Mouse (Mus musculus): ENCODE results near the gene Cep164.
A peak's percentile ranks its signal among the peaks of the same experiment; 100 is the strongest.
"Not testable (repeated sequence)": the region's sequence is repeated elsewhere in the genome, so short reads cannot be mapped to it uniquely, and the experiment has no call there.

Cep164 gene

GRCm38 (mm10) chr9:45828291-45828963 lies at the start of gene Cep164:
Gene Cep164 (minus strand): TSS chr9:45828691.
- peak; percentile 37 for DNase-seq (ENCODE audit: low spot score)

- DNase-seq (ENCODE audit: low spot score), result no peak
These were observed 49.4 kb upstream of the Cep164 start for GRCm38 (mm10) chr9:45877928-45878327.

DNA sequence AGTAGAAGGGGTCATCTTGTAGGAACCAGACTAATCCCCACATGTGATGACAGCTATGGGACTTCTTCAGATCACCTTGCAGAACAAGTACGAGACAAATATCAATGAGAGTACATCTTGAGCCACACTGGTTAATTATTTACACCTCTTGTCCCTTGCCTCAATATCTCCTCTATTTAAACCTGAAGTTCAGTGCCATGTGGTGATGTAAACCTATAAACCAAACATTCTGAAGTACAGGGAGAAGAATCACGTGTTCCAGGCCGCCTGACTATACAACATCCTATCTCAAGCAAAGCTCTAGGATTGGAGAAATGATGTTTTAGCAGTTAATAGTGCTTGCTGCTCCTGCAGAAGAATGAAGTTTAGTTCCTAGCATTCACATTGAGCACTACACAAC lies 41.8 kb upstream of the Cep164 start:
- no peak for DNase-seq (ENCODE audit: low spot score)

GRCm38 (mm10) chr9:45869181-45869580 lies 40.7 kb upstream of the Cep164 start:
- no peak for DNase-seq (ENCODE audit: low spot score)

DNA sequence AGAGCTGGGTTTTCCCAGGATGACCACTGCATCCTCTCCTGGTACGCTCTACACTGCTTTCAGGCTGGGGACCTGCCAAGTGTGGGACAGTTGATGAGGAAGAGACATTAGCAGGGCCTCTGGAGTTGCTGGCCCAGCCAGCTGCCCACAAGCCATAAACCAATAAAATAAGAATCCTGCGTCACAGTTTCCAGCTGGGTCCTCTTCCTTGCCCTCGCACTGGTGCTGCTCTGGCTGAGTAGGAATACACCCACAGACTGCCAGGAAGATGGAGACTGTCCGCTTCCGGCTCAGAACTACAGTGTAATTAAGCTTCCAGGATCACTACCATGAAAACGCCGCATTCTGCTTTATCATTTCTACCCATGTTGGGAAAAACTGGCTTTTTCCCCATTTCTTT lies 33.3 kb upstream of the Cep164 start:
- DNase-seq (ENCODE audit: low spot score), result no peak

GRCm38 (mm10) chr9:45859364-45859763 lies 30.9 kb upstream of the Cep164 start:
- no peak for DNase-seq (ENCODE audit: low spot score)

DNA sequence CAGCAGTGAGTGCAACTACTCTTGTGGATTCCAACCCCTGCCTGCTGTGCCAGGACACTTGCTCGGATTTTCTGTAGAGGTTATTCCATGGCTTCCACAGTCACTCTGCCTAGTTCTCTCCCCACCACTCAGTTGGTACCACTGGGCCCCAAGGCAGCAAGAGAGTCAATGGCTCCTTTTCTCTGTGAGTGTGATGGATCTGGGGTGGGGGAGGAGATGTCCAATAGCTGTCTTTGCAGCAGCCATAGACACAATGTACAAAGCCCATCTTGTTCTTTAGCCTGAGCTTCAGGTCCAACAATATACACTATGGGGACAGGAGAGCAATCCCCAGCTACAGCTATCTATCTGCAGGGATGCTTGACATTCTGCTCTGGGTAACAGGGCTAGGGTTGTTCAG lies 25.6 kb upstream of the Cep164 start:
- DNase-seq (ENCODE audit: low spot score), result no peak

GRCm38 (mm10) chr9:45853695-45854094 lies 25.2 kb upstream of the Cep164 start:
- DNase-seq (ENCODE audit: low spot score), result no peak

- DNase-seq (ENCODE audit: low spot score), result no peak
These were observed 23.3 kb upstream of the Cep164 start for GRCm38 (mm10) chr9:45851776-45852175.

GRCm38 (mm10) chr9:45851330-45851729 lies 22.8 kb upstream of the Cep164 start:
- no peak for DNase-seq (ENCODE audit: low spot score)

- no peak for DNase-seq (ENCODE audit: low spot score)
These were observed 22.2 kb upstream of the Cep164 start for GRCm38 (mm10) chr9:45850528-45851155.

GRCm38 (mm10) chr9:45849528-45850408 lies 21.3 kb upstream of the Cep164 start:
- no peak for DNase-seq (ENCODE audit: low spot score)

DNA sequence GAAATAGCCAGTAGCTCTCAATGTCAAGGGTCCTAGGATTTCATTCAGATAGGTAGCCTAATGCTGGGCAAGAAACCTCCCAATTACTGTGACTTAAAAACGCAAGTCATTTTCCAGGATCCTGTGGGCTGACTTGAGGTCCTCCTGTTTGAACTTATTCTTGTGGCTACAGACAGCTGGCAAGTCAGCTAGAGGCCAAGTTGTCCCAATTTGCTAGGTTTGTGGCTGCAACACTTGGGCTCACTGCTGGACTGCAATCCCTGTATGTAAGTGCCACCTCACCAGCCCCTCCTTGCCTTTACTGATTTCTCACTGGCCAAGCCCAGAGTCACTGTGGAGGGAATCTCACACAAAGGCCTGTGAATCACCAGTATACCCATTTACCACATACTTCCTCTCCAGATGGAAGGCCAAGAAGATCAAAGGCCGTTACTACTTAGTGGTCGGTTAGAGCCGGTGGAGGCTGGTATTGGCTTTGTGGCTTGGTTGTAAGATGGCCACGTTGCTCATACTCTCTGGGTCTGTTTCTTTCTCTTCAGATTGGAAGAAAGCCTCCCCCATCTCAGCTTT lies 18.5 kb upstream of the Cep164 start:
- DNase-seq (ENCODE audit: low spot score), result no peak

DNA sequence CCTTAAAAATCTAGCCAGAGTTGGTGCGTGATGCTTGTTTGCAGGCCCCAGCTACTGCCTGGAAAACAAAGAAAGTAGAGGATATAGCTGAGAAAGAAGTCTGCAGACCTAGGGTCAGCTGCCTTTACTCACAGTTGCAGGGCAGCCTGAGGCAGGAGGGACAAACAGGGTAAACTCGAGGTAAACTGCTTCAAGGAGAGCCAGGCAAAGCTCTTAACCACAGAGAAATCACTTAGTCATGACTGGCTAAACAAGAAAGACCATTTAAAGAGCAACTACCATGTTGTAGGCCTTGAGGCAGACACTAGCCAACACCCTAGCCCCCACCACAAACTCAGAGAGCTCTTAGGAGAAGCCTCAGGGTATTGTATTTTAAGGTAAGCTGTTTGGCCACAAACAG lies 17.7 kb upstream of the Cep164 start:
- not testable (repeated sequence) for DNase-seq (ENCODE audit: low spot score)

DNA sequence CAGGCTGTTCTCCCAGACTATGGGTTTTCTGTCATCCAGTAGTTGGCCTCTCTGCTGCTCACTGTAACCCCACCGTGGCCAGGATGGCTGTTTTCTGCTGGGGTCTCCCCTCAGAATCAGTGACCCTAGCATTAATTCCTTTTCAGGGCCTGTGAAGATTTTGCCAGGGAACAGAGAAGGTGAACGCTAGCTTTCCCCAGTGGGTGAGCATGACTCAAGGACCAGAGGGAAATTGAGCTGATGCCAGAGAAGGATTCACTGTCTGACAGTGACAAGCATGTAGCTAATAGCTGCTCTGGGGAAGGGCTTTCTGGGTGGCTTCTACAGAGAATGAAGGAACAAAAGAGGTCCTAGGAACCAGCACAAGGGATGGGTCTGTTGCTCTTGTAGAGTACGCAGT lies 17.1 kb upstream of the Cep164 start:
- no peak for DNase-seq (ENCODE audit: low spot score)

DNA sequence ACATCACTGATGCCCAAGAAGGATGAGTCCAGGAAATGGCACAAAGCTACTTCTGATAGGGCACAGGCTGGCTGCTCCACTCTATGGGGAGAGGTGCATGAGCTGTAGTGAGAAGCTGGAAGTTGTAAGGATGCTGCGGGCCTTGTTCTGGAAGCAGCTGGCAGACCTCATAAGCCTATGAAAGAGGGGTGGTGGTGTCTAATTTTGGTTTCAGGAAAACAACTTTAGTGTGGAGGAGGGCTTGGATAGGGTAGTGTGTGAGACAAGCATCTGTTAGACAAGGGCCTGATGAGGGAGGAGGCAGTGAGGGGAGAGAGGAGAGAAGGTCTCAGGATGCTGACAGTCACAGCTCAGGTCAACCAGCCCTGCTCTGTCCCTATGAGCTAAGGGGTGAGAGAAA lies 15.3 kb upstream of the Cep164 start:
- no peak for DNase-seq (ENCODE audit: low spot score)

GRCm38 (mm10) chr9:45843007-45843406 lies 14.5 kb upstream of the Cep164 start:
- no peak for DNase-seq (ENCODE audit: low spot score)

DNA sequence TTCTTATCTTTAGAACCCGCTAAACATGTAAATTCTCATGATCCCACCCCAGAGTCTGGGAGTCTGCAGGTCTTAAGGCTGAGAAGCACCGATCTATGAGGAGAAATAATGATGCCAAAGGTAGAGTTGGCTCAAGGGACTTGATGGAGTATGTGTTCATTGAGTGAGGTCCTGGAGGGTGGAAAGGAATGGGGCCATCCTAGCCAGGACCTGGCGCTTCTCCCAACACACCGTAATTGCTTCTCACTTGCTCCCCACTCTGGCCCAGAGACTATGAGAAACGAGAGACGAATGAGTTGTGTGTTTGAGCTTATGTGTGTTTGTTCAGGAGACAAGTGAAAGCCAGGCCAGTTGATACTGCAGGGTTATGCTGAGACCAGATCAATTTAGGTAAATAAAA lies 13.0 kb upstream of the Cep164 start:
- DNase-seq (ENCODE audit: low spot score), result no peak

- DNase-seq (ENCODE audit: low spot score), result no peak
These were observed 11.8 kb upstream of the Cep164 start for GRCm38 (mm10) chr9:45840331-45840730.

DNA sequence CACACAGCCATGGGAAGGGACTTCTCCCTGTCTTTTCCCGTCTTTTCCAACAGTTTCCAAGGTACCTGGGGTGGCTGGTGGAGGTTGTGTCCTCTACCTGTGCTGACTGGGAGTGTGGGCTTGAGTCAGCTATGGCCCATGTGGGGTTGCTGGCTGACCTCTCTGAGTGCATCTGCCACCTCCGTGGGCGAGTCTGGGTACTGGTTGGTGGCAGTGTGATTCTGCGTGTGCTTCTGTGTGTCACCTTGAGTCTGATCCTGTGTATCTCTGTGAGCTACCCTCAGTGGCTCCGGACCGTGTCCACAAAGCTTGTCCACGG lies 11.4 kb upstream of the Cep164 start:
- DNase-seq (ENCODE audit: low spot score), result no peak

DNA sequence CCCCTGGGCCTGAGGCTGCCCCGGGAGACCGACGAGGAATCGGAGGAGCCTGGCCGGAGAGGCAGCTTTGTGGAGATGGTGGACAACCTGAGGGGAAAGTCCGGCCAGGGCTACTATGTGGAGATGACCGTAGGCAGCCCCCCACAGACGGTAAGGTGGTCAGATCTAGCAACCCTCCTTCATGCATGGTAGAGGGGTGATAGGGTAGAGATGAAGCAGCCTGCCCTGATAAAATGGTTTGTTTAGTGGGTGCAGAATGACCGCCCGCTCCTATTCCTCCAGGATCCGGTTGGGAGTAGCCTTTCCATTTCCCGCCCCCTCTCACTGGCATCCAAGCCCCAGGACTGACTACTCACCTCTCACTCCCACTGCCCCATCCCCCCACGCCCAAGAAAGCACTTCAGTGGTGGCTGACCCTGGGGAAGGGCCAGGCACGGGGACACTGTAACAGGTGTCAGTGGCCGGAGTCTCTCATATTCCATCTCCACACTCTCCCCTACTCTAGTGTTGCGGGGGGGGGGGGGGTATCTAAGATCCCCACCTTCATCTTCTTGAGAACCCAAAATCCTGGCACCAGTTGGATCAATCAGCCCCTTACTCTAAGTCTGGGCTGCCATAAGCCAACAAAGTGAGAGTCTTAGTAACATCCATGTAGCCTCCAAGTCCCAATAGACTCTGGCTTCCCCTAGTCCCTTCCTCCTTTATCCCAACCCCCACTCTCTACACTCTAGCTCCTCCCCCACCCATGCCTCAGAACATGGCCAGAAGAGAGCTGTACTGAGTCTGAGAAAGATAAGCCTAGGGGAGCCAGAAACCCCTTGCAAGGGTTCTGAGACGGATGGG lies 10.9 kb upstream of the Cep164 start:
- DNase-seq (ENCODE audit: low spot score), result no peak
